Mouse (Mus musculus): ENCODE data around the gene Etv3. TPM values are rescaled to one million over a fixed set of nuclear protein-coding genes. Genes with fewer than 3 reads are reported as not detected.
"Not testable (repeated sequence)": the region's sequence is repeated elsewhere in the genome, so short reads cannot be mapped to it uniquely, and the experiment has no call there.

Gene Etv3
- 10.8 and 10.9 TPM in 2 replicates for polyA plus RNA-seq (2011; ENCODE audit: insufficient read length, low read depth, missing spikeins)

DNA sequence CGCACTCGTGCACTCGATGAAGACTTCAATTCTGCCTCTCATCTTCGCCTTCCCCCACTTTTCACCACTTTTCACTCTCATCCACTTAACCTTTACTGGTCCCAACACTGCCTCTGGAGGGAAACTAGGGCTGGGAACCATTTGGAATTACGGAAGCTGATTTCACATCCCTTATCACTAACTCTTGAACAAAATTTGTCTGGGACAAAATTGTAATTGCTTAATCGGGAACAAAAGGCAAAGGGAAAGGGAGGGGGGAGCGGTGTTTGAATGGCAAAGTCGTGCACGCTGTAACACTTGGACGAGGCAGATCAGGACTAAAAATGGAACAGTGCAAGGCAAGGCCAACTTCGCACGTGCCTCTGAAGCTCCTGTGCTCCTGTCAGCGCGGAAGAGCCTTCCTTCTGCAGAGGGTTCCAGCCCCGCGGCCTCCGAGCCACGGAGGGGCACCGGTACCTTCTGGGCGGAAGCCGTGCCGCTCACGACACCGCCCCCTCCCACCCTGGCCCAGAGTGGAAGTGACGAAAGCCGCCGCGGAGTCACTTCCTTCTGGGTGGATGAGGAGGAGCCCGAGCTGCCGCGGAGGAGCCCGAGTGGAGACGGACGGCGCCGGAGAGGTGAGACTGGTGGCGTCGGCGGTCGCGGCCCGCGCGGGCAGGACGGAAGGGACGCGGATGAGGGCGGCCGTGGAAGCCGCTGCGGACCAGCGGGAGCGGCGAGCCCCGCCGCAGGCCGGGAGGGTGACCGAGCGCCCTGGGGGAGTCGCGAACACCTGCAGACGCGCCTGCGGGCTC, at the start of gene Etv3:
Etv3 (plus strand) TSS at position 365 of the 794 bp plus-strand sequence.
- TF ChIP-seq POLR2A (IDR thresholded peaks at IDR 0.05; ENCODE audit: low read depth, low read length) = peak; percentile 96
- no peak for TF ChIP-seq CTCF (IDR thresholded peaks at IDR 0.05; ENCODE audit: borderline replicate concordance, insufficient read depth, low read length)
- Histone ChIP-seq H3K4me1 (ENCODE audit: control insufficient read depth, insufficient read depth, low read length) (0 out of 2 replicates have a peak, but pooled peaks cover 2% of the 10 kb centered on the region), H3K4me3 (ENCODE audit: insufficient read depth, low read length) (peak within 1 kb of the TSS; percentile 85), H3K27ac (ENCODE audit: insufficient read depth, low read length) (peak within 1 kb of the TSS; percentile 39)

DNA sequence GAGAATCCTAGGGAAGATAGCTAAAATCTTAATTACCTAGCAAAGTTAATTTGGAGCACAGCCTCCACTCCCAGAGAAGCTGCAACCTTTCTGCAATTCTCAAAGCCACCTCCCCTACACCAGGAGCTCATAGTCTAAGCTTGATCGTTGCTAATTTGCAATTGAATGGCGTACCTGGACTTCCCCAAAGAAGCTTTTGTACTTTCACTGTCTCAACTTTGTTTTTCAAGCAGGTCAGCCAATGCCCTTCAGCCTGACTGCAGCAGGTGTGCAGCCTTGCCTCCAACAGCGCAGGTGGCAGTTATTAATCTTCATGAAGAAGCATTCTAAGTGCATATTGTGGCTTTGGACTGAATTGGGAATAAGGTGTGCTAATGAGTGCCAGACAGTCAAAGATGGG, 47.3 kb upstream of the Etv3 start:
- not testable (repeated sequence) for H3K4me3 ChIP-seq (ENCODE audit: insufficient read depth, low read length); H3K27ac ChIP-seq (ENCODE audit: insufficient read depth, low read length); H3K4me1 ChIP-seq (ENCODE audit: control insufficient read depth, insufficient read depth, low read length)

DNA sequence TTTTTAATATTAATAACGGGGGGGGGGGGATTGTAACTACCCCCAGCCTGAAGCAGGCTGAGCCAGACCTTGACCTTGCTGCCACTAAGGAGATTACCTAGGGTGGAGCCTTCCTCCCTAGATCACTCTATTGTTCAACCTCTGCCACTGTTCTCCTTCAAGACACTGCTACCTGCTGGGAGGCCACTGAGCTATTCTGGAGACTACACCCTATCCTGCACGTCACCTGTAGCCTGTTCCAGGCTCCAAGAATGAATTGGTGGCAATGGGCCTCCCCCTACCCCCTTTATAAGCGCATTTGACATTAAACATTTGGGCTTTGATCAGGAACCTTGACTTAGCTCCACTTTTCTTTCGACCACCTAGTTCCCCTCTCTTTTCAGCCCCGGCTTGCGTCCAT, 46.6 kb upstream of the Etv3 start:
- H3K27ac ChIP-seq (ENCODE audit: insufficient read depth, low read length); H3K4me3 ChIP-seq (ENCODE audit: insufficient read depth, low read length); H3K4me1 ChIP-seq (ENCODE audit: control insufficient read depth, insufficient read depth, low read length): not testable (repeated sequence)

DNA sequence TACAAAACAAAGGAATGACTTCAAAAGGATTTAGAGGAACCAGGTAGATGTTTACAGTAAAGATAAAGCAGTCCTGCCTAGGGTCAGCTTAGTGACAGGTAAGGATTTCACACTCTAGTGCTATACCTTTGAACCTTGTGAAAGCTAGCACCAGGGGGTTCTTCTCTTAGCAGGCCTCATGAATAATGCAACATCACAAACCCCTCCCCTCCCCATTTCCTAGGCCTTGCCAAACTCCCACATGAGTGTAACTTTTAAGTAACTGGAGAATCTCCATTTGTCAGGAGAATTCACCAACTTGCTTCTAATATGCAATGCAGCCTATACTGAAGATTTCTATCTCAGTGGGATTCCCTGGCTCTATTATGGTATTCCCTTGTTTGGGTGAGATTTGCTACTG, 46.0 kb upstream of the Etv3 start:
- not testable (repeated sequence) for H3K4me3 ChIP-seq (ENCODE audit: insufficient read depth, low read length); H3K4me1 ChIP-seq (ENCODE audit: control insufficient read depth, insufficient read depth, low read length); H3K27ac ChIP-seq (ENCODE audit: insufficient read depth, low read length)

DNA sequence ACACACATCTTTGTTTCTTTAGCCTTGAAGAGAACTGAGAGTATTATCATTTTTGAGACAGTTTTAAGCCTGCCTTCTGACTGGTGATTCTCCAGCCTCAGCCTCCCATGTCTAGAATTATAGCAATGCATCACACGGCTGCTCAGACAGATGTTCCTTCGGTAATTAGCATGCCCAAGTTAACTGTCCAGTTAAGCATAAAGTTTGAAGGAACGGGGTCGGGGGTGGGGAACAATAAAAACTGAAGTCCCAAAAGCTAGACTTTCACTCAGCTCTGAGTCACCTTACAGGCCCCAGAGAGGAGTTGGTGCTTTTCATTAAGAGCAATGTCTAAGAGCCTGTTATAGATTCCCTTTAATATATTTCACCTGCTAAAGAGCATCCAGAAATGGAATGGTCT, 37.8 kb upstream of the Etv3 start:
- H3K4me3 ChIP-seq (ENCODE audit: insufficient read depth, low read length) = no peak overlapping the region
- TF ChIP-seq POLR2A (IDR thresholded peaks at IDR 0.05; ENCODE audit: low read depth, low read length) = no peak
- H3K27ac ChIP-seq (ENCODE audit: insufficient read depth, low read length) = peak overlapping the region; percentile 40; the same call in 1 of the 2 replicates
- peaks cover 5% of the 10 kb centered on the region for H3K4me1 ChIP-seq (ENCODE audit: control insufficient read depth, insufficient read depth, low read length)

DNA sequence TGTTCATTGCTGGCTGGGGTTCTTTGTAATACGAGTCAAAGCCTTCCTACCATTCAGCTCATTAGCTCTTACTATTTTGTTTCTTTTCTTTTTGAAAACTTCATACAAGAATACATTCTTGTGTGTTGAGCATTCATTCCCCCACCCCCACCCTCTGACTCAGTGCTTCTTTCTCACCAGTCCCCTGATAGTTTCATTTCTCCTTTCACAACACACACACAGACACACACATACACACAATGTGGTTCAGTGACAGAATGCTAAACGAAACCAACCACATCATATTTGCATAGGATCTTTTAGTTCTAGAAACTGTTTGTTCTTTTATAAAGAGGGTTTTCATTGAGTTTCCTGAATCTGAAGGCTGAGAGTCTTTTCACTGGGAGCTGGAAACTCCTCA, 37.3 kb upstream of the Etv3 start:
- TF ChIP-seq POLR2A (IDR thresholded peaks at IDR 0.05; ENCODE audit: low read depth, low read length) (no peak), CTCF (IDR thresholded peaks at IDR 0.05; ENCODE audit: borderline replicate concordance, insufficient read depth, low read length) (no peak)
- Histone ChIP-seq H3K4me1 (ENCODE audit: control insufficient read depth, insufficient read depth, low read length) (peaks cover 5% of the 10 kb centered on the region), H3K27ac (ENCODE audit: insufficient read depth, low read length) (peak overlapping the region; percentile 40; the same call in 1 of the 2 replicates), H3K4me3 (ENCODE audit: insufficient read depth, low read length) (no peak overlapping the region)

DNA sequence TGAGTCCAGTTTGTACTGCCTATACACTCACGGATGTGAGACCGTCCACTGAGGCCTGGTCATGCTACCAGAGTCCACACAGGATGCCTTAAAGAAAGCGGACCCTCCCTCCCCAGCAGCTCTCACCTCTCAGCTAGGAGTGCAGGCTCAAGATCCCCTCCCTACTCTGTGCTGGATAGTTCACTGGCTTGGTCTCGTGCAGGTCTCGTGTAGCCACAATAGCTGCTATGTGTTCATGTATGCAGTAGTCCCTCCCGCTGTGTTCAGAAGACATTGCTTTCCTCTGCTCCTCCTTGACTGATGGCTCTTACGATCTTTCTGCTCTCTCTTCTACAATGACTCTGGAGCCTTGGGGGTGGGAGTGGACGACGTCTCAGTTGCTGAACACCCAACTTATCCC, 26.9 kb upstream of the Etv3 start:
- H3K27ac ChIP-seq (ENCODE audit: insufficient read depth, low read length) = no peak overlapping the region
- no peak for TF ChIP-seq POLR2A (IDR thresholded peaks at IDR 0.05; ENCODE audit: low read depth, low read length)
- TF ChIP-seq CTCF (IDR thresholded peaks at IDR 0.05; ENCODE audit: borderline replicate concordance, insufficient read depth, low read length) = no peak
- no peaks in the 10 kb centered on the region for H3K4me1 ChIP-seq (ENCODE audit: control insufficient read depth, insufficient read depth, low read length)
- no peak overlapping the region for H3K4me3 ChIP-seq (ENCODE audit: insufficient read depth, low read length)

DNA sequence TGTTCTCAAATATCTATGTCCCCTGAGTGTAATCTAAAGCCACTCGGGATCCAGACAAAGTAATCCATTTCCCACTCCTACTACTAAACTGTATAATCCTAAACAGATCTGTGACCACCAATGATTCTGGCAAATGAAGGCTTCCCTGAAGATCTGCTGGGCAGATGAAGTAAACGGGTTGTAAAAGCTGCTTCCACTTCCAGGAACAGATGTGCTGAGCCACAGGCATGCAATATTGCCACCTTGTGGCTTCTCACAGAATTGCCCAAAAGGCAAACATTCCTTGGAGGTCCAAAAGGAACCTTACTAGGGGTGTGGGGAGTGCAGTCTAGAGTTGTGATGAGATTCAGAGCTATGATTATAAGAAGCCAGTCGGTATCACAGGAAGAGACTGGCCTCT, 26.1 kb upstream of the Etv3 start:
- no peak overlapping the region for H3K4me3 ChIP-seq (ENCODE audit: insufficient read depth, low read length)
- H3K27ac ChIP-seq (ENCODE audit: insufficient read depth, low read length) = no peak overlapping the region
- no peaks in the 10 kb centered on the region for H3K4me1 ChIP-seq (ENCODE audit: control insufficient read depth, insufficient read depth, low read length)
- peak; percentile 62 for TF ChIP-seq CTCF (IDR thresholded peaks at IDR 0.05; ENCODE audit: borderline replicate concordance, insufficient read depth, low read length)
- TF ChIP-seq POLR2A (IDR thresholded peaks at IDR 0.05; ENCODE audit: low read depth, low read length) = no peak

DNA sequence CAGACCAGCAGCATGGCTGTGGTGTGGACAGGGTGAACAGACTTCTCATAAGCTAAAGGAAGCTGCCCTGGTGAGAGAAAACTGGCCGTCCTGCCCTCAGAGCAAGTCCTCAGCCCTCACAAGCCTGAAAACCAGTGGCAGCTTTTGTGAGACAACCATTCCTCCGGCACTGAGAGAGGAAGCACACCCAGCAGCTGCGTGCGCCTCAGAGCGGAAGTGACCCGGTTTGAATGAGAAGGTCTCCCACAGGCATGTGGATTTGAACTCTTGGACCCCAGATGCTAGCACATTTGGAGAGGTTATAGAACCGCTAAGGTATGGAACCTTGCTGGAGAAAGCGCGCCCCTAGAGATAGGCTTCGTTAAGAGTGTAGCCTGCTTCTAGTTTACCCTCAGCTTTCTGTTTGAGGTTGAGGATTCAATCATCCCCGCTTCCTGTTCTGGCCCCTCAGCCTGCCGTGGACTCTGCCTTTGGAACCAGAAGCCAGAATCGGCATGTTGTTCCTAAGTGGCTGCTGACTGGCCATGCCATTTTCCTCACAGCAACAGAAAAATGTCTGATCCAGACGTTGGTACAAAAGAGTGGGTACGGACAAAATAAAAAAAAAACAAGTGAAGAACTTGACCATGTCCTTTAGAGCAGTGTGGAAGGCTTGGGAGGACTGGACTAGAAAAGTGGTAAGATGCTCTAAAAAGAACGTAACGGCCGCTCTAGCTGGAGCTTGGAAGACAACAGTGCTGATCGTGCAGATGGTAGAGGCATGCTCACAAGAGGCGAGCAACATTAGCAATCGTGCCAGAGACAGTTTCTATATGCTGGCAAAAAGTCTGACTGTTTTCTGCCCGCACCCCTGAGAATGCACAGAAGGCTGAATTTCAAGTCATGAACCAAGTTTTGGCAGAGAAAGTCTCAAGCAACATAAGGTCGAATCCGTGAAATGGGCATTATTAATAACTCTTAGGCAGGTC, 24.8 kb upstream of the Etv3 start:
- Histone ChIP-seq H3K4me3 (ENCODE audit: insufficient read depth, low read length) (no peak overlapping the region), H3K27ac (ENCODE audit: insufficient read depth, low read length) (no peak overlapping the region), H3K4me1 (ENCODE audit: control insufficient read depth, insufficient read depth, low read length) (no peaks in the 10 kb centered on the region)
- no peak for TF ChIP-seq CTCF (IDR thresholded peaks at IDR 0.05; ENCODE audit: borderline replicate concordance, insufficient read depth, low read length)
- no peak for TF ChIP-seq POLR2A (IDR thresholded peaks at IDR 0.05; ENCODE audit: low read depth, low read length)

DNA sequence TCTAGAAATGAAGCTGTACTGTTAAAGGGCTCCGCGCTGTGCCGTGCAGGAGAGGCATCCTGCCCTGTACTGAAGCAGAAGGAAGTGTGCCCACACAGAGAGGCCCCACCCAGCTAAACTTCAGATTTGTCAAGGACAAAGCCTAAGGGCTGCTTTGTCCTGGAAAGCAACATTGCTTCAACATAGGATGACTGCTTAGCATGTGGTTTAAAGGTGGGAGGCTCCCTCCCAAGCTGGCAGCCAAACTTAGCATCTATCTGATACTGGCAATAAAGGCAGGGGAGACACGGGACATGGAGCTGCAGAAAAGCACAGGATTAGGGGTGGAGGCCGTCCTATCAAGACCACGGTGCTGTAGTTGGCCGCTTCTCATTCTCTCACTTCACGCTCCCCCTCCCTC, 24.1 kb upstream of the Etv3 start:
- TF ChIP-seq CTCF (IDR thresholded peaks at IDR 0.05; ENCODE audit: borderline replicate concordance, insufficient read depth, low read length) (no peak), POLR2A (IDR thresholded peaks at IDR 0.05; ENCODE audit: low read depth, low read length) (no peak)
- Histone ChIP-seq H3K4me1 (ENCODE audit: control insufficient read depth, insufficient read depth, low read length) (no peaks in the 10 kb centered on the region), H3K27ac (ENCODE audit: insufficient read depth, low read length) (no peak overlapping the region), H3K4me3 (ENCODE audit: insufficient read depth, low read length) (no peak overlapping the region)
